Mouse (Mus musculus) embryo, embryonic 11.5 days (tissue): Measurements from ENCODE around the gene Olfr1054.
"Not testable (repeated sequence)": the region's sequence is repeated elsewhere in the genome, so short reads cannot be mapped to it uniquely, and the experiment has no call there.

Experiments used
- DNase-seq: peaks from one replicate; pipeline ENCODE4 v3.0.0-alpha.2; 2012; ENCODE audit warnings: low read depth, low spot score

Gene Olfr1054

DNA sequence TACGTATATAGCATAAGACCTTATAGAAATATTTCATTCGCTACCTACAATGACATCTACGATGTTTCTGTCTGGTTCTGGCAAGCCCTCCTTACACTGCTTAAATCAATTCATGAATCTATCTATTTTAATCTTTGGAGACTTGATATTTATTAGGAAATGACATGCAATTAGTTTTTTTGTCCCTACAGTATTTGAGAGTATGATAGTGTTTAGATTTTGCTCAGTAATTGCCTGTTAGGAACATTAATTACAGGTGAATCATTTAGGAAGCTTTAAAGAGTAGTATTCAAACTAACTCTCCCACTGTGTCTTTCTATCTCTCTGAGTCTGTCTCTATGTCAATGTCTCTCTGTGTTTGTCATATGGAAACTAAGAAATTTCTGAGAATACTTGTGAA lies at the start of gene Olfr1054:
Gene Olfr1054 (minus strand): TSS at position 101 of the 400 bp plus-strand sequence.
- no peak for DNase-seq

DNA sequence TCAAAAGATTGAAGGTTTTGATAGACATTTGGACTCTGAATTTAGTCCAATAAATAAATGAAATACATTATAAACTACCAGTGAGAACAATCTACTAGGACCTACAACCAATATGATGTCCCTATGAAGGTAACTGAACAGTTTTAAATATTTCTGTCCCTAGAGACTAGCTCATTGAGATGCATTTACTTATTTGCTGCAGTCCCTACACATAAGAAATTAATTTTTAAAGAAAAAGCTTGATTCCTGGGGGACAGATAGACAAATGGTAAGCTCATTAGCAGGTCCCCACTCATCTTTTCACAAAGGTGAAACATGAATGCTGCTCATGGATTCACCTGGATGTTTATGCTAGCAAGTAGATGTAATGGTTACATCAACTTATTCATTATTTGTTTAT lies 43.1 kb upstream of the Olfr1054 start, which contains the start of gene Olfr1057:
Gene Olfr1057 (minus strand): TSS at position 101 of the 400 bp plus-strand sequence.
- DNase-seq: no peak

DNA sequence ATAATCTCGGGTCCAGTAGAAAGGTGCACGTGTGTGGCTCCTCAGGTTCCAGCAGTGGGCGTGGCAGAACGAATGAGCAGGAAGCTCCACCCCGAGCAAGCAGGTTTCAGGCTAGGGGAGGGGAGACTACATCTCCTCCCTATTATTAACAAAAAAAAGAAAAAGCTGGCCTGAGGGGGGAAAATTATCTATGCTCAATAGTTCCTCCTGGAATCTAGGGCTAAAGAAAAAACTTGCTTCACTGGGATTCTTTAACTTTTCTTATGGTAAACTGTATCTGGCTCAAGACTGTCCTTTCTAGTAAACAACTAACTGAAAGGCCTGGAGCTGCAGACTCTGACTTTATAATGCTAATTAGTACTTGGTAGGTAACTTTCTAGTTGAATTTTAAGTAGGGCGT lies 31.1 kb upstream of the Olfr1054 start:
- DNase-seq: not testable (repeated sequence)

DNA sequence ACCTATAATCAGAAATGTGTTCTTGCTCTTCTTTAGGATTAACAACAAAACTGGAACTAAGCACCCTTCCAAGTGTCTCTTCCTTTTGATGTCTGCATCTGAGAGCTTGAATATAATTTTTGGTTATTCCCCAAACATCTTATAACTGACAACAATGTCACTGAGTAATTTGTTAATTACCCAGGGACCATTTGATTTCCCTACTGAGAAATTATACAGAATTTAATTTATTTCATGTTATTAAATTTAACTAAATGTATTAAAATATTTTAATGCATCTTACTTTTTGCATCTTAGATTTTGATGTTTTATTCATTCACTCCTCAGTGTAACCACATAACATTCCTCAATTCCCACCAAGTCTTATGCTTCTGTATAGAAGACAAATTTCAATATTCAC lies 27.1 kb upstream of the Olfr1054 start, which contains the start of gene Olfr1056:
Gene Olfr1056 (minus strand): TSS at position 101 of the 400 bp plus-strand sequence.
- DNase-seq: no peak

DNA sequence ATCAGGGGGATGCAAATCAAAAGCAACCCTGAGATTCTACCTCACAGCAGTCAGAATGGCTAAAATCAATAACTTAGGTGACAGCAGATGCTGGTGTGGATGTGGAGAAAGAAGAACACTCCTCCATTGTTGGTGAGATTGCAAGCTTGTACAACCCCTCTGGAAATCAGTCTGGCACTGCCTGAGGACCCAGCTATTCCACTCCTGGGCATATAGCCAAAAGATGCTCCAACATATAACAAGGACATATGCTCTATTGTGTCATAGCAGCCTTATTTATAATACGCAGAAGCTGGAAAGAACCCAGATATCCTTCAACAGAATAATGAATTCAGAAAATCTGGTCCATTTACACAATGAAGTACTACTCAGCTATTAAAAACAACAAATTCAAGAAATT lies 16.5 kb upstream of the Olfr1054 start:
- not testable (repeated sequence) for DNase-seq

DNA sequence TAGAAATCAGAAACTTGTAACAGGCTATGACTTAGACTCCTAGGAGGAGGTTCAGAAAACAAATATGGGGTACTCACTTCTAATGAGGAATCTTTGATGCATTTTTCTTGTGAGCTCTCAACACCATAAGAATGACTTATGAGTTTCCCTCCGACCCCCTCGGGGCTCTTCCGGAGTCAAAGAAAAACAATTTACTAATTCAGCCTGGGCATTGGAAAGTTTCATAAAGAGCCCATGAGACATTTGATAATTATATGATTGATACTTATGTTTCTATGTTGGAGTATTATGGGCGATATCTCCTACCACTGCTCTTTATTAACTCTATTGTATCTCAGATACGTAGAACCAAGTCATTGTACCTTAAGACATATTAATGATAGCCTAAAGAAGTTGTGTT lies 15.0 kb upstream of the Olfr1054 start, which contains the start of gene Olfr1055:
Gene Olfr1055 (minus strand): TSS at position 101 of the 400 bp plus-strand sequence.
- DNase-seq: no peak

DNA sequence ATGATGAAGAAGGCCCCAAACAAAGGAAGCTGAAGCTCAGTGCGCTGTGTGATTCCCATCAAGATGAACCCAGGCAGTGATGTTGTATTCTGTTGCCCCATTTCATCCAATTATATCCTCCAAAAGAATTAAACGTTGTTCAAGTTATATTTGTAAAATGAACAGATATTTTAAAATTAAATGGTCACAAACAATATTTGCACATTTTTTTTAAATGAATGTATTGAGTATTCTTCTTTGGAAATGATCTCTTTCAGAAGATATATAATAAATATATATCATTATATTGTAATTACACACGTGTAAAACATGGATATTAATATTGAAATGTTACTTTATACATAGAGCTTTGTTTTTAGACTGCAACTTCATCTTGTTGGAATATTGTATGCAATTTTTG lies 20.0 kb downstream of the Olfr1054 start, which contains the start of gene Olfr1053:
Gene Olfr1053 (minus strand): TSS at position 101 of the 400 bp plus-strand sequence.
- no peak for DNase-seq

DNA sequence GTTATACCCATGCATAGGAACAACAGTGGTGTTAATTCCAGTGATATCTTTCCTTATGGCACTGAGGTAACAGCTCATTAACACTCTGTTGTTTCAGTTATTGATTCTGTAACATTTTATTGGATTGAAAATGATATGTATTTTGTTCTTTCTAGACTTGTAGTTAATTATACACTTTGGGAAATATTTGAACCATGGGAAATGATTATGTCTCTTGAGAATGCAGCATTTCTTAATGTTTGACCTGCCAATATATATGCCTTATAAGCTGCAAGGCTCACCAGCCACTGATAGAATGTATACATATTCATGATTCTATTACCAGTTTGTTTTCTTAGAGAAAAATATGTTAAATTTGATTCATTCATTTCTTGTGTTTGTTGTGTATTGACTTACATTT lies 43.1 kb downstream of the Olfr1054 start, which contains the start of gene Olfr1052:
Gene Olfr1052 (plus strand): TSS at position 301 of the 400 bp plus-strand sequence.
- DNase-seq: no peak
